Mouse (Mus musculus): ENCODE measurements around the gene Slc7a15.

Gene Slc7a15

DNA sequence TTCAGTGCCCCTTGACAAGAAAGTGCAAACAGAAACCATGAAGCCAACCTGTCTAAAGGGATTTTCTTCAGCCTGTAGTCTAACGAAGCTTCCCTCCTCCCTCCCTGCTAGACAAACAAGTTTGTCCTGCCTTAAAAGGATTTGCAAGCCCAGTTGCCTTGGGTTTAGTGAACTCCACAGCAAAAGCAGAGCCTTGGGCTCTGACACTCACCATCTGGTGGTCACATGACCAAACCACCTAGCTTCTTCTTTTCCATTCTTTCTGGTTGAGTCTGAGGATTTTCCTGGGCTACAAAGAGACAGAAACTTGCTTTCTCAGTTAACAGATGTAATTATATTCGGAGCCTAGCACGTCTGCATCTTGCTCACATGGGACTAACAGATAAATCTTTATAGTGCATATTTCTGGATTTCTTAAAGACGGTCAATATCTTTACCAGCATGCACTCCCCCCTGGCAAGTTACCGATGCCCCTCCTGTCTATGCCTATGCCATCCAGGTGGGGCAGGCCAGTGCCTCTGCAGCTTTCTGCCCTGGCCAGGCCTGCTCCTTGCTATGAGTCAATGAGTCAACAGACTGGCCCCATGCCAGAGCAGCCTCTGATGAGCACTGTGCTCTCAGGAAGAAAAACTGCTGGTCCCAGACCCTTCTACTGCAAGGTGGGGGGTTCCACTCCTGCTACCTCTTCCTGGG lies 110.8 kb downstream of the Slc7a15 start:
- in situ Hi-C loops (cut with MboI, MseI): no loop called here

DNA sequence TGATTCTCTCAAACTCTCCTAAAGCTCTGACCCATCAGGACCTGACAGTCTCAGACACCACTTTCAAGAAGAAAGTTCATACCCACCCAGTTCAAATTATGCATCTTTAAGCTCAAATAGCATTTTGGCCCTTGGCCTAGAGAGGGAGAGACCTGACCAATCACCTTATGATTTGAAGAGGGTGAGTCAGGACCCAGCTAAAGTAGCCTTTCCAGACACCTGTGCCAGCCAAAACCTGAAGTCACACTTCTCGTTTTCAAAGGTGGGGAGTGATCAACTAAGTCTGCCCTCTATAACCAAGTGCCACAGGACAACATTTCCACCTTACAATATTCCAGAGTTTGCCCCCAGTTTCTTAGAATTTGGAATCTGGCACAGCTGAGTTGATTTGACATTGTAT lies 111.6 kb downstream of the Slc7a15 start:
- in situ Hi-C loops (cut with MboI, MseI): no loop called here

DNA sequence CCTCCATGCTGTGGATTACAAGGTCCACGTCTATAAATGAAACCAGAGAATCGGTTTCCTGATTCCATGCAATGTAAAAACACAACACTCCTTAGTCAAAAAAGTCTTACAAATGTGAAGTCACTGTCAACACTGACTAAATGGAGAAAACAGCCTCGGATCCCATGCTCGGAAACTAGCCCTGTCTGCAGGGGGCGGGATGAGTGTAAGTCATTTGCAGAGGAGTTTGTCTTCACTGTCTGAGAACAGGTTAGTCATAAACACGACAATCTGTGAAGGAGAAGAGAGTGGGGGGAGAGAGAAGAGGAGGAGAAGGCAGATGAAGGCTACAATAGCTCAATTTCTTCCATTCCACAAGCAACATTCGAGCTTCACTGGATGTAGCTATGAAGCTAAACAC lies 113.6 kb downstream of the Slc7a15 start:
- in situ Hi-C loops (cut with MboI, MseI): no loop called here

DNA sequence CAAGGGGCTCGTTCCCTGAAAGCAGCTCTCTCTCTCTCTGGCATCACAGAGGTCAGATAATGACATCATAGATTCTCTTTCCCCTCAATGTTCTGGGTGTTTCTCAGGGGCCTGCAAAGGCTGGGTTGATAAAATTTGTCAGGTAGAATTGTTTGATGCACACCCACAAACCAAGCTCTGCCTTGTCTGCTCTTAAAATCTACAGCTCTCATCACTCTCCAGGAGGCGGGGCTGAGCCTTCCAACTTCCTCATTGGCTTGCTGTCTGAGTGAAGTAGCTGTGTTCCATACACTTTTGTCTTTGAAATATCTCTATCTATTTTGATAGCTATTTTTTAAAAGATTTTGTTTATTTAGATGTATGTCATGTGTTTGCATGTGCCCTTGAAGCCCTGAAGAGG lies 116.7 kb downstream of the Slc7a15 start:
- in situ Hi-C loops (cut with MboI, MseI): no loop called here

Measured in regulatory T cell (primary cell).